Mouse (Mus musculus): ENCODE measurements at regions not wholly inside any gene's neighbourhood (a gene's known extent, or its start where the extent isn't known, plus 50 kb on each side); places are given as distances from the start of the nearest gene placed in this dataset.

GRCm38 (mm10) chr1:181263216-181263615, 51.4 kb upstream of the Wdr26 start:
- TF ChIP-seq CTCF (IDR thresholded peaks at IDR 0.05; ENCODE audit: extremely low read depth, insufficient read depth, insufficient read length, insufficient replicate concordance) (no peak), POLR2A (IDR thresholded peaks at IDR 0.05; ENCODE audit: low read depth, low read length) (no peak)
